Mouse (Mus musculus) gastrocnemius, postnatal 25 days (tissue): ENCODE results near the gene Slc4a1. TPM values are rescaled to one million over a fixed set of nuclear protein-coding genes. Genes with fewer than 3 reads are reported as not detected.
"Not testable (repeated sequence)": the region's sequence is repeated elsewhere in the genome, so short reads cannot be mapped to it uniquely, and the experiment has no call there.

Experiments used
- DNase-seq: peaks from one replicate; pipeline ENCODE4 v3.0.0; 2022
- long read RNA-seq, 2 experiments: library from polyadenylated mRNA; stranded (forward); transcript quantifications; one replicate each; pipeline ENCODE4 v2.0.0; 2021
- total RNA-seq, 2 experiments: library from RNA; stranded (reverse); gene quantifications; 1 replicate in 1 of 2; 2 replicates in 1 of 2; pipeline ENCODE4 v1.2.3; 2021

The Slc4a1 gene
- under 1 TPM; 0.08 to 0.56 TPM for total RNA-seq
- long read RNA-seq, experiment 1 = 0 reads
- long read RNA-seq, experiment 2 = 0 reads

DNA sequence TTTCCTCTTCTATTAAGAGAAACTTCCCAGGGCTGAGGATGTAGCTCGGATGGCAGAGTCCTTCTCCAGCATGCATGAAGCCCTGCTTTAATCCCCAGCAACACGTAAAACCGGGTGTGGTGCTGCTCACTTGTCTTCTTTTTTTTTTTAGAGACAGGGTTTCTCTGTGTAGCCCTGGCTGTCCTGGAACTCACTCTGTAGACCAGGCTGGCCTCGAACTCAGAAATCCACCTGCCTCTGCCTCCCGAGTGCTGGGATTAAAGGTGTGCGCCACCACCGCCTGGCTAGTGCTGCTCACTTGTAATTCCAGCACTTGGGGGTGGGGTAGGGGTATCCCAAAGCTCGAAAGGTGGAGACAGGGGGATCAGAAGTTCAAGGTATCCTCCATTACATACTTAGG, at the start of gene Slc4a1:
Slc4a1 (minus strand) TSS at position 101 of the 400 bp plus-strand sequence.
- DNase-seq = not testable (repeated sequence)

DNA sequence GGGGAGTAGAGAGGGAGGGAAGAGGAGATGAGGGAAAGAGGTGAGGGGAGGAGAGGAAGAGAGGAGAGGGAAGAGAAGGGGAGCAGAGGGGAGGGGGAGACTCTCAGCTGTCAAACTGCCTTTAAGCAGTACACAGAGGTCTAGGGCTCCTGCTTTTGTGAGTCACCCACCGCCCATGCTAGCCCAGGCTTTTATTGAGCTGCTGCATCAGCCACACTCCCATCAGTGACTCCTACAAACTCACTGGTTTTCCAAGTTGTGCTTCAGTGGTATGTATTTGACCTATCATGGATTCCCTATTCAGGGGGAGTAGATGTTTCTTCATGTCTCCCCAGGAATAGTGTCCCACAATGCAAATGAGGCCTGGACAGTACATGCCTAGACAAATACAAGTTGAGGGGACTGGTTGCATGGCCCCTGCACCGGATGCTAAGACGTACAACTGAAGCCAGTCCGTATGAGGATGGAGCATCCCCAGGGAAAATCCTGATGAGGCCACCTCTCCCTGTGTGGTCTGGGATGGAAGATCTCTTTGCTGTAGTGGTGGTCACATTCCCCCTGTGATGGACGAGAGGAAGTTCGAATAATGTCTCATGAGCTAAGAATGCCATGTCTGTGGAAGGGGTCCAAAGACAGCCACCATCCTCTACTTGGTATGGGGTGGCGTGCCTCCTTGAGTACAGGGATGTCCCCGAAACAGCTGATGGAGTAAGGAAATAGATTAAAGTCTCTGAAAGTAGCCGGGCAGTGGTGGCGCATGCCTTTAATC, 49.2 kb upstream of the Slc4a1 start:
- DNase-seq = no peak

DNA sequence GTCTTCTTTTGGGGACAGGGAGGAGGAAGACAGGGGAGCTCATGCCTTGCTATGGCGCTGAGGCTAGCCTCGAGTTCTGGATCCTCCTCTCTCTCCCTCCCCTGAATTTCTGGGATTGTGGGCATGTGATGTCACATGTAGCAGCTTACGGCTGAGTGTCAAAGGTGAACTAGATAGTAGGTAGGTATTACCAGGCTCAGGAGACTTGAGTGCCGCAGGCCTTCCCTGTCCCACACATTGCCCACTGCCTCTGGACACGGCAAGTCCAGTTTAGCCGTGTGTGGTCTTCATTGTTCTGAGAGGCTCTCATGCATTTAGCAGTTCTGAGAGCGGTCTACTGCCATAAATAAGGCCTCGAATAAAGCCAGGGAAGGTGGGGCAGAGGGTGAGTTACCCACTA, 47.1 kb upstream of the Slc4a1 start:
- no peak for DNase-seq

DNA sequence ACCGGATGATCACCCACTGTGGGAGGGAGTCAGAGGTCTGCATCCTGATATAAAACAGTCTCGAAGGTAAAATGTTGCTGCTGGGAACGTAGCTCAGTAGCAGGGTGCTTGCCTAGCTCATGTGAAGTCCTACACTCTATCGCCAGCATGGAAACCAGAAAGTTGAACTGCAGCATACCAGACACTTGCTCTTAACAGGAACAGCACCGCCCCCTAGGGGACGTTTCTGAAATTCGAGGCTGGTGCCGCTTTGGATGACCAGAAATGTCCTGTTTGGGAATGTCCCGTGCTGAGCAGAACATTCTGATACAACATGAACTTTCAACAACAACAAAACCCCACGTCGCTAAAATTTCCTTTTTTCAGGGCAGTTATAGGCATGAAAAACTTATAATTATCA, 45.7 kb upstream of the Slc4a1 start:
- DNase-seq = peak; percentile 79

DNA sequence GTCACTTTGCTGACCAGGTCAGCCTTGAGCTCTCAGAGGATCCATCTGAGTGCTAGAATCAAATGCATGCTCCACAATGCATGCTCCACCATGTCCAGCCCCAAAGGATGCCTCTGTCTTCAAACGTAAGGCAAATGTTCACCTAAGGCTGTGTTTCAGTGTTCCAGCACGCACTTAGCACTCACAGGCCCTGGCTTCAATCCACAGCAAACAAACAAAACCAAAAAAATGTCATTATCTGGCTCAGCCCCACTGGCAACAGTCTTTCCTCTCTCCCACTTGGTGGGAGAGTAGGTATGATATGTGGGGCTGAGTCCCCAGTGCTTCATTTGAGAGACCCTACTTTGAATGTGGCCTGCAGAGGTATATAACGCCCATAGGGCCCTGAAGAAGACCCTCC, 45.1 kb upstream of the Slc4a1 start:
- DNase-seq = no peak

DNA sequence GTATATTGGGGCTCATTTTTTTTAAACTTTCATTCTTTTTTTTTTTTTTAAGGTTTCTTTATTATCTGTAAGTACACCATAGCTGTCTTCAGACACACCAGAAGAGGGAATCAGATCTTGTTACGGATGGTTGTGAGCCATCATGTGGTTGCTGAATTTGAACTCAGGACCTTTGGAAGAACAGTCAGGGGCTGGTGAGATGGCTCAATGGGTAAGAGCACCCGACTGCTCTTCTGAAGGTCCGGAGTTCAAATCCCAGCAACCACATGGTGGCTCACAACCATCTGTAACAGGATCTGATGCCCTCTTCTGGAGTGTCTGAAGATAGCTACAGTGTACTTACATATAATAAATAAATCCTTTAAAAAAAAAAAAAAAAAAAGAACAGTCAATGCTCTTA, 44.3 kb upstream of the Slc4a1 start:
- DNase-seq = not testable (repeated sequence)

DNA sequence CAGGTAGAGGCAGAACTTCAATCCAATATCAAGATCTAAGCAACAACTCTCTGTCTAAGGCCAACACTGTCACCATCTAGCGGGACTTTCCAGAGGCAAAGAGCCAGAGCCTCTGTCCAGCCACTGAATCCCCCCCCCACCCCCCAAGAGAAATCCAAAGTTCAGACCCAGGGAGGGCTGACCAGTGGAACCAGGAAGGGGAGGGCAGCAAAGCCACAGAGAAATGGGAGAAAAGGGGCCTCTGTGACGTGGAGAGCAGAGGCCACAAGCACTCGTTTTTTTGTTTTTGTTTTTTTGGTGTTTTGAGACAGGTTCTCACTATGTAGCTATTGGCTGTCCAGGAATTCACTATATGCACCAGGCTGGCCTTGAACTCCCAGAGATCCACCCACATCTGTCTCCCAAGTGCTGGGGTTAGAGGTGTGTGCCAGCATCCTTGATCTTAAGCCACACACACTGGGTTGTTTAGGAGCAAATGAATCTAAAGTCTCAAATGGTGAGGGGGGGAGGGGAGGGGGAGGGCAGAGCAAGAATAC, 43.9 kb upstream of the Slc4a1 start:
- DNase-seq = no peak

DNA sequence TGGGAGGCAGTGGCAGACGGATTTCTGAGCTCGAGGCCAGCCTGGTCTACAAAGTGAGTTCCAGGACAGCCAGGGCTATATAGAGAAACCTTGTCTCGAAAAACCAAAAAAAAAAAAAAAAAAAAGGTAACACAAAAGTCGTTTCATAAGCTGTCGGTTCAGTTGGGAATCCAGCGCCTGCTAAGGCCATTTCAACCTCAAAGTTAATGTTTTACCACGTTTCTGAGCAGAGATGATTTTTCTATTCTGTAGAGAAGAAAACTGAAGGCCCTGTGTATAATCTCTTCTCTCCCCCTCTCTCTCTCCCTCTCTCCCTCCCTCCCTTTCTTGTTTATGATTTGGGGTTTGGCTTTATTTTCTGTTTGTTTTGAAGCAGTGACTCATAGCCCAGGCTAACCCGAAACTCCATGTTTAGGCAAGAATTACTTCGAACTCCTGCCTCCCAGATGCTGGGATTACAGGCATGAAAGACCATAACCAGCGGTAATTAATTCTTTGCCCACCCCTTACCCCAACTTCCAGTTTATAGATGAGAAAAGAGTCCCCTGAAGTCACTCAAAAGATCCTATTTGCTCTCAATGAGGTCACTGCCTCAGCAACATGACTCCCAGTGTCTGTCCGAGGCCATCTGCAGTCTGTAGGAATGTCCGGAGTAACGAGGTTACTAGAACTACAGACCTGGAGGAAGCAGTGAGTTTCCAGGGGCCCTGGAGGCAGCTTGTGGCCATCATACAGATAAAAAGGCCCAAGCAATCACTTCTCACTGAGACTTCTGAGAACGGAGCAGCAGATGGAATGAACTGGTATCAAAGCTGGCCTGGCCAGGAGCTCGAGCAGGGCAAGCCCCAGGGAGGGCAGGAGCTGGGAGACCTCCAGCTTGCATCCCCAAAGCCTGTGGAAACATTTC, 43.1 kb upstream of the Slc4a1 start:
- no peak for DNase-seq

DNA sequence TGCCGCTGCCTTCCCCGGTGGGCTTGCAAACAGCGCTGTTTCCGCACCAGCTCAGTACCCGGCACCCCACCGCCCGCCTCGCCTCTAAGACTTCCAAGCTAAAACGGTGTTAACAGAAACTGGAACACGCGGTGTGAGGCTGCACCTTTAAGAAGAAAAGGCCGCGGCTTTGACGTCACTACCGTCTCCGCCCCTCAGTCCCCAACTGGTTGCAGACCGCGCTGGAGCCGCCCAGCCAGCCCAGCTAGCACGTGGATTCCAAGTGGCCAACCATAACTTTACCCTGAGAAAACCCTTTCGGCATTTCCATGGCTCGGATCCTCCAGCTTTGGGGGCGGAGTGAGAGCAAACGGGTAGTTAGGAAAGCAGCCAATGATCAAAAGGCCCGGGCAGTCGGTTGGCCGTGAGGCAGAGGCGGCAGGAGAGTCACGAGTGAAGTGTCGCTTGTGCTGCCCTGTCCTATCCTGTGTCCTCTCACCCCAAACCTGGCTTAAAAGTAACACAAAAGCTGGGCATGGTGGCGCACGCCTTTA, 42.4 kb upstream of the Slc4a1 start:
- peak; percentile 97 for DNase-seq

DNA sequence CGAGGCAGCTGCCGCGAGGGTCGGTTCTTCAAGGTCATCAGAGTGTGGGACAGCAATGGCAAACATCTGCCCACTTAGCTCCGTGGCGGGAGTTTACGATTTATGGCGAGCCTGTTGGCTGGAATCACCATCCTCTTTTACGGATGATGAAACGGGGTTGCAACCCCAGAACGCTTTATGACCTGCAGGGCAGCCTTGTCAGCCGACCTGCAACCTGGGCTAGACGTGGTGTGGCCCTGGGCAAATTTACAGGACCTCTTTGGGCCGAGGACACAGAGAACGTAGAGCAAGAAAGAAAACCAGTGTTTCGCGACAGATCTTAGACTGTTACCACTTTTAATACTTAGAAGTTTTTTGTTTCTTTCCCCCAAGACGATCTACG, 41.8 kb upstream of the Slc4a1 start, which contains the start of gene Slc25a39:
Slc25a39 (minus strand) TSS at position 113 of the 382 bp plus-strand sequence.
- DNase-seq = no peak

DNA sequence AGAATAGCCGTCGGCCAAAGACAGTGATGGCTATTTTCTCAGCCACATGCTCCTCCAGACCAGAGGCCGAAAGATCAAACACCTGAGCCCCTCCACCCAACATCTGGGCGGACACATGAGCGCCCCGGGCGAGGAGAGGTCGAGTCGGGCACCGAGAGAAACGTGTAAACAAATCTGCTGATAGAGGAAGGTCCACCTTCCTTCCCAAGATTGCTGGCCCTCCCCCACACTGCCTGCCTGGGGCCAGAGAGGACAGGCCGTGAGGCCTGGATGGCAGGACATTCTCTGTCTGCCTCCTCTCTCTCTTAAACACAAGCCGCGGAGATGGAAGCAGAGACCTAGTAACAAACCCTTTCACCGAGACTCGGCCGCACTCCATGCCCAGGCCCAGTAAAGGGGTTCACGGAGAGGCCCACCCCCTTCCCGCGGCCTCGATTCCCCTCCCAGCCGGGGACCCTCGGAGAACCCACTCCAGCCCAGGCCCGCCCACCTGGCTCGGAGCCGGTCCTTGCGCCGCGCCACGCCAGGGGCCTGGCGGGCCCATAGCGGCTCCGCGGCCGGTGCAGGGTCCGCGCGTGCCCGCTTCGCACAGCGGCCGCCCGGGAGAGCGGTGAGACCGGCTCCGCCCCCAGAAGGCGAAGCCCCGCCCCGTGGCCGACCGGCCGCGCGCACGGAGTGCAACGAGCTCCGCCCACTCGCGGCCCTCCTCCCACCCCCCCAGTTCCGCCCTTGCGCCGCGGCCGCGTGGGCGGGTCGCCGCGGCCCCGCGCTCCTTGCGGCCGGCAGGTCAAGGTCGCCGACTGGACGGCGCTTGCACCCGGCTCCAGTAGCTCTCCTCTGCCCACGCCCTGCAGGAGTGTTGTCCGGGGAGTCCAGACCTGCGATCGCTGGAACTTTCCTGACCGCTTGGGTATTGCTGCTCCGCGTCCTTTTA, 41.2 kb upstream of the Slc4a1 start:
- DNase-seq = peak; percentile 94

DNA sequence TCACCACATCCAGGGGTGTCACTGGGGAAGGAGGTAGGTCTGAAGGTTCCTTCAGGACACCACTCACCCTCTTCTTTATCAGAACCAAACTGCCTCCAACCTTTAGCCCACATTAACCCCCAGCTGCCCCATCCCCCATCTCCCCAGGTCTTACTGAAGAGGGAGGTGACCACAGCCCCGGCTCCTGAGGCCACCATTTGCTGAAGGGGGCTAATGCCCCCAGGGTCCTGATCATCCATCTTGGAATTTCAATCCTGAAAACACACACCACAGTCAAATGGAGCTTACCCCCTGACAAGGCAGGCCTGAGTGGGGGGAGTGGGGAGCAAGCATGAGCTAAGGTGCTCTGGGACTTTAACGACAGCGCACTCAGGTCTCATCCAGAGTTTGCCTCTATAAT, 40.4 kb upstream of the Slc4a1 start:
- DNase-seq = no peak

DNA sequence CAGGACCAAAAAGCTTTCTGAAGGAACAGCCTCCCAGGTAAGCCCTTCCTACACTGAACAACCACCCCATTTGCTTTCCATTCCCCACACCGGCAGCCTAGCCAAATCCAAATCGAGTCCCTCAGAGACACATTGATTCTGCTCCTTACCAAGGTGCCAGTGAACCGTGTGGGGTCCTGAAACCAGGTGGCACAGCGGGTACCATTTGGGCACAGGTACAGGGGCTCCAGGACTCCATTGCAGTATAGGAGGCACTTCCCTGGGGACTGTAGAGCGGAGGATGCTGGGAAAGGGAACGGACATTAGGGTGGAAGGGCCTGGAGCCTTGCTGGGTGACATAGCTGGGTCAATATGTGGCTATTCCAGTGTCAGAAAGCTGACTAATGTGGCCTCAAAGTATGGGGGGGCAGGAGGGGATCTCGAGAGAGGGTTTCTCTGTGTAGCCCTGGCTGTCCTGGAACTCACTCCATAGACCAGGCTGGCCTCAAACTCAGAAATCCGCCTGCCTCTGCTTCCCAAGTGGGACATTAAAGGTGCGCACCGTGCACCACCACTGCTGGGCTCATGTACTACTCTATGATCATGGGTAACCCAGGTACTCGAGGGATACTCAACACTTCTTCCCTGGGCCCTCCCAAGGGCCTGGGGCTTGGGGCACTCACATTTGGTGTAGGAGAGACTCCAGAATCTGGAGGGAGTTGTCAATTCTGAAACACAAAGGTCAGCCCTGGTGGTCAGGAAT, 39.7 kb upstream of the Slc4a1 start:
- DNase-seq = no peak

DNA sequence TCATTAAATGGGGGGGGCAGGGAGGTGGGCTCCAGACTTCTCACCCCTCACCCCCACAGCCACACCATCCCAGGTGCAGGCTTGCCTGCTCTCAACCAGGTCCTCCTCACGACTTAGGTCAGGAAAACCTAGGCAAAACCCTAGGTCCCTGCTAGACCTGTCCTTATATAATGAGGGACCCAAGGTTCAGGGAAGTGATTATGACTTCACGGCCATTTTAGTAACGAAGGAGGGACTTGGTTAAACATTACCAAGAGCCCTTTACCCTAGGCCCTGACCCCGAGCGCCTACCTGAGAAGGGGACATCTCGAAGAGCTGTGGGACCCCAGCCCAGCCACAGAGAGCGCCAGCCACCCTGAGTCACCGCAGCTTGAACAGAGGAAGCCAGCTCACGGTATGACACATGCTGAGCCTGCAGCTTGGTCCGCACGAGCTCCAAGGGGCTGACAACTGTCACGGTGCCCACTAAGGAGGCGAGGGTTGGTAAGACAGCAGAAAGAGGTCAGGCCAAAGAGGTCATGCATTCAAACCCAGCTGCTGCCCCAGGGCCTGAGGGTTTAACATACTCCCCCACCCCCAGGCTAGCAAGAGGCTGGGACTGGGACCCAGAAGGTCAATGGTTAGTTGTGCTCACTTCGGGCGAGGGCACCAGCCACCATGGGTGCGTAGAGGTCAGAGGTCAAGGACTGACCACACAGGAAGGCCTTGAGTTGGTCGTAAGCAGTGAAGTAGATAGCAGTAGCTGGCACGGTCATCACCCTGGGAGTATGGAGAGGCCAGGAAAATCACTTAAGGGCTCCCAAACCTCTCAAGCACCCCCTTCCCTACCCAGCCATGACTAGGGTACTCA, 38.4 kb upstream of the Slc4a1 start:
- DNase-seq = no peak

DNA sequence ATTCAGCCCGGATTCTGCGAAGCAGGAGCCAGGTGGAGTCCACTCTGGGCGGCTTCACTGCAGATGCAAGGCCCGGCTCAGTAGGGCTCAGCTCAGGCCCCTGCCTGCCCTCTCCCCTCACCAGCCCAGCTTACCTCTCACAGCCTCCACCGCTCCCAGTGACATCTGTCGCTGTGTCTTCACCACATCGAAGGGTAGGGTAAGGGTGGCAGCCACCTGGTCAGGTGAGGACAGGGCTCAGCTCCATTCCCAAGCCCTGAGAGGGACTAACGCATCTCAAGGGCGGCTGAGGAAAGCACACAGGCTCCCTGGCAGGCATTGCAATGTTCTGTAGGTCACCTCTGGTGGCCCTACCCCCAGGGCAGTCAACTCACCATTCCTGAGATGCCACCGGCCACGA, 37.7 kb upstream of the Slc4a1 start:
- DNase-seq = no peak

DNA sequence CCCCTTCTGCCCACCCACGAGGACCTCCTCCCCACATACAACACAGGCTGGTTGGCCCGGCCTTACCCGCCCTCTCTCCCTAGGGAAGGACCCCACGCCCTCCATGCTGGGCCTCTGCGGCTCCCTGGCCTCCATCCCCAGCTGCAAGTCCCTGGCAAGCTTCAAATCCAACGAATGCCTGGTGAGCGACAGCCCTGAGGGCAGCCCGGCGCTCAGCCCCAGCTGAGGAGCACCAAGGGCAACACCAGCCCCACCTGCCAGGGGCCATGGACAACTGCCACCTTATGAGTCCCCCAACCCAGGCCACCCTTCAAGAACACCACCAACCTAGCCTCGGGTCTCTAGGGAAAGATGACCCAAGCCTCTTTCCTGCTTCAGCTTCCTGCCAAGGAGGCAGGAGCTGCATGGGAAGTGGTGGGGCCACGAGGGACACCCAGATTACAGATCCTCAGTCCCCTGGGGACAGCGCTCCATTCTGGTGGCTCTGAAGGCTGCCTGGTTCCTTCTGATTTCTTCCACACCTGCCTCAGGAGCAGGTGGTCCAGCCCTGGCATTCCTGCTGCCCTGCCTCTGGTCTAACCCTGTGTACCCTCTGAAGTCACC, 36.0 kb upstream of the Slc4a1 start:
- DNase-seq = no peak

DNA sequence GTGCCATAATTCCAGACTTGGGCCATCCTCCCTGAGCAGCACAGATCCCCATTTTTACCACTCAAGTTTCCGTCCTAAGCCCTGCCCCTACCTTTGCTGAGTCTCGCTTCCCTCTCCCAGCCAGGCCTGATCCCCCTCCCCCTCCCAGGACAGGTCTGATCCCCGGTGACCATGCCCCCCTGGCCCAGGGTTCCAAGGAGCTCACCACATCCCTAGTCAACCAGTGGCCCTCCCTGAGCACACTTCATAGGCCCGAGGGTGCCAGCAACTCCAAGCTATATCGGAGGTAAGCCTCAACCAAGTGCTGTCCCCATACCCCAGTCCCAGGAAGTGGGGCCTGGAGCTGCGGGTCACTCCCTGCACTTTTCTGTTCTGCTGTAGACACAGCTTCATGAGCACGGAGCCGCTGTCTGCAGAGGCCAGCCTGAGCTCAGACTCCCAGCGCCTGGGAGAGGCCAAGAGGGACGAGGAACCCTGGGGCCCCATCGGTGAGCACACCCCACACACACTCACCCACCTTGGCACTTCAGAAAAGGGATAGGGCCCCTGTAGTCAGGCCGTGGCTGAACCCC, 34.6 kb upstream of the Slc4a1 start:
- no peak for DNase-seq

DNA sequence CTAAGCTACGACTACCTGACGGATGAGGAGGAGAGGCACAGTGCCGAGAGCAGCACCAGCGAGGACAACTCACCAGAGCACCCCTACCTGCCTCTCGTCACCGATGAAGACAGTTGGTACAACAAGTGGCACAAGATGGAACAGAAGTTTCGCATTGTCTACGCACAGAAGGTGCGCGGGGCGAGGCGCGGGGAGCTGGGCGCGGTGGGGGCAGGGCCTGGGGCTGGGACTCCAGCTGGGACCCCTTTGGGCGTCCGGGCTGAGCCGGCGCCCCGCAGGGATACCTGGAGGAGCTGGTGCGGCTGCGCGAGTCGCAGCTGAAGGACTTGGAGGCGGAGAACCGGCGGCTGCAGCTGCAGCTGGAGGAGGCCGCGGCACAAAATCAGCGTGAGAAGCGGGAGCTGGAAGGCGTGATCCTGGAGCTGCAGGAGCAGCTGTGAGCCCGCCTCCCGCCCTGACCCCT, 33.6 kb upstream of the Slc4a1 start:
- no peak for DNase-seq

DNA sequence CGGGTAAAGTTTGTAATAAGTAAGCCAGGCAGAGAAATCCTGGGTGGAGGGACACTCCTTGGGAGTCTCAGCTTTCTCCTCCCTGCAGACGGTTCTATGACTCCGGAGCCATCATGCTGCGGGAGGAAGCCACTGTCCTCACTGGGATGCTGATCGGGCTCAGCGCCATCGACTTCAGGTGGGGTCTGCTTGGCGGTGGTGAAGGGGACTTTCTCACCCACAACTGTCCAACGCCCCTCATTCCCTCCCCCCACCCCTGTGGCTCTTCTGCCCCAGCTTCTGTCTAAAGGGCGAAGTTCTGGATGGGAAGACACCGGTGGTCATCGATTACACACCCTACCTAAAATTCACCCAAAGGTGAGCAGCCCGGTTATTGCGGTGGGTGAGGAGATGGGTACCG, 33.1 kb upstream of the Slc4a1 start:
- no peak for DNase-seq
